Mouse (Mus musculus) G1E (cell line): ENCODE results near the gene Acvrl1.

Experiments used
- CTCF ChIP-seq: IDR thresholded peaks from 2 replicates; pipeline ENCODE4 v1.5.1; 2012; ENCODE audit warnings: low read depth, low read length, inconsistent platforms, mixed read lengths
- GATA1 ChIP-seq: IDR thresholded peaks from 2 replicates; pipeline ENCODE4 v1.6.1; 2012; ENCODE audit warnings: borderline replicate concordance, low read length, inconsistent platforms, mixed read lengths
- GATA2 ChIP-seq: IDR thresholded peaks from 2 replicates; pipeline ENCODE4 v1.6.1; 2012; ENCODE audit warnings: low read depth, low read length, inconsistent platforms, borderline replicate concordance
- POLR2AphosphoS5 ChIP-seq: IDR thresholded peaks from 2 replicates; pipeline ENCODE4 v1.6.1; 2012; ENCODE audit warnings: low read depth, low read length, inconsistent platforms; ENCODE audit not compliant: insufficient replicate concordance

GRCm38 (mm10) chr15:101103605-101104304 lies 24.6 kb upstream of the Acvrl1 start:
- no peak for TF ChIP-seq CTCF
- no peak for TF ChIP-seq GATA1
- no peak for TF ChIP-seq POLR2AphosphoS5
- no peak for TF ChIP-seq GATA2
